Mouse (Mus musculus) lung, adult 18-20 months (tissue): ENCODE data around the gene Gm8082.
"Not testable (repeated sequence)": the region's sequence is repeated elsewhere in the genome, so short reads cannot be mapped to it uniquely, and the experiment has no call there.

Source experiments
- DNase-seq, 2 experiments: peaks; one replicate each; pipeline ENCODE4 v3.0.0; 2022; ENCODE audit warnings: mixed read lengths in 2 of 2

Gene Gm8082

GRCm38 (mm10) chr14:42993524-42993923 lies at the start of gene Gm8082:
TSS of gene Gm8082 (minus strand) at chr14:42993624.
- DNase-seq, result not testable (repeated sequence)

GRCm38 (mm10) chr14:43015528-43015927 lies 22.1 kb upstream of the Gm8082 start, which contains the start of gene Gm10376:
TSS of gene Gm10376 (minus strand) at chr14:43015628.
- not testable (repeated sequence) for DNase-seq
